Mouse (Mus musculus): Measurements from ENCODE around the gene Pmel. TPM values are rescaled to one million over a fixed set of nuclear protein-coding genes. Genes with fewer than 3 reads are reported as not detected.

Gene Pmel
- polyA plus RNA-seq, 1 experiment from 2014 or later: 0.77 TPM

DNA sequence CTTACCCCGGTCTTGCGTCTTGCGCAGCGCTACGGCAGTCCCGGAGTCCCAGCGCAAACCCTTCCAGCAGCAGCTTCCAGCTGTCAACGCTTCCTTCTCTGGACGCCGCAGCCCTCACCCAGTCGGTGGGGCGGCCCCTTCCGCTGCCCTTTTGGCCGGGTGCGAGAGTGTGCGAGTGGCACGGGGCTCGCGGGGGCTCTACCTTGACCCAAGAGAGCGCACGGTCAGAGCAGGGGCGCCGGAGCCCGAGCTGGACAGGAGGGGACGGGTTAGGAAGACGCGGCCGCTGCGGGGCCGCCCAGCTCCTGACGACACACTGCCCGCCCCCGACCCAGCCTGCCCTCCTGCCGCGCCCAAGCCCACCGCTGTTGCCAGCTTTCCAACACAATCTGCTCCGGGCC is 39.8 kb downstream of the Pmel start:
- peak overlapping the region; percentile 55 for H3K4me3 ChIP-seq (ENCODE audit: low read depth, low read length)
- no peaks in the 10 kb centered on the region for H3K9me3 ChIP-seq (replicated peaks; ENCODE audit: control insufficient read depth, low read length, poor library complexity, severe bottlenecking)
- H3K27ac ChIP-seq (ENCODE audit: low read length): no peak overlapping the region
- H3K9ac ChIP-seq (ENCODE audit: low read depth, low read length): peak overlapping the region; percentile 69
- H3K4me2 ChIP-seq (ENCODE audit: low read length): peak overlapping the region; percentile 80
- WGBS: 0% methylated on average over 32 of the region's 37 CpGs
- H3K27me3 ChIP-seq (ENCODE audit: control insufficient read depth, insufficient read depth, low read depth, low read length): peaks cover 24% of the 10 kb centered on the region
- H3K36me3 ChIP-seq (ENCODE audit: control insufficient read depth, insufficient read depth, low read length): no peaks in the 10 kb centered on the region
- peaks cover 19% of the 10 kb centered on the region for H3K4me1 ChIP-seq (ENCODE audit: control insufficient read depth, insufficient read depth, low read length)
- ATAC-seq: peak; percentile 19; the same call in 1 of the 2 replicates

DNA sequence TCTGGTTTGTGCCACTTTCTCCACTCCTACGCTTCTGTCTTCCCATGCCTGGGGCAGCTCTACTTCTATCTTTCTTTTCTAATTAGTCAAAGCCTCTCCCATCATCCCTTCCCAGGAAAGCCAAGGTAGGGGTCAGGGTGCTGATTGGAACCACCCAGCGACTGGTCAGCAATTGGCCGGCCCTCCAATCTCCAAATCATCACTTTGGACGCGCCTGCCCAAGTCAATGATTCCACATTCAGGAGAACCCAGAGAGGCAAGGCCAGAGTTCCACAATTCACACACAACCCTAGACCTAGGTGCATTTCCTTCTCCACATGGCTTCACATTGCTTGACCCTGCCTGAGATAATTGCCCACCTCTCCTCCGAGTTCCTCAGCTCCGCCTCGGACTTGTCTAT is 40.2 kb downstream of the Pmel start:
- 12% methylated on average over 8 of the region's 8 CpGs for WGBS
- no peak overlapping the region for H3K27ac ChIP-seq (ENCODE audit: low read length)
- H3K9ac ChIP-seq (ENCODE audit: low read depth, low read length): peak overlapping the region; percentile 69
- peak overlapping the region; percentile 80 for H3K4me2 ChIP-seq (ENCODE audit: low read length)
- H3K27me3 ChIP-seq (ENCODE audit: control insufficient read depth, insufficient read depth, low read depth, low read length): peaks cover 24% of the 10 kb centered on the region
- peaks cover 22% of the 10 kb centered on the region for H3K4me1 ChIP-seq (ENCODE audit: control insufficient read depth, insufficient read depth, low read length)
- ATAC-seq: no peak
- no peaks in the 10 kb centered on the region for H3K9me3 ChIP-seq (replicated peaks; ENCODE audit: control insufficient read depth, low read length, poor library complexity, severe bottlenecking)
- peak overlapping the region; percentile 55 for H3K4me3 ChIP-seq (ENCODE audit: low read depth, low read length)
- no peaks in the 10 kb centered on the region for H3K36me3 ChIP-seq (ENCODE audit: control insufficient read depth, insufficient read depth, low read length)

DNA sequence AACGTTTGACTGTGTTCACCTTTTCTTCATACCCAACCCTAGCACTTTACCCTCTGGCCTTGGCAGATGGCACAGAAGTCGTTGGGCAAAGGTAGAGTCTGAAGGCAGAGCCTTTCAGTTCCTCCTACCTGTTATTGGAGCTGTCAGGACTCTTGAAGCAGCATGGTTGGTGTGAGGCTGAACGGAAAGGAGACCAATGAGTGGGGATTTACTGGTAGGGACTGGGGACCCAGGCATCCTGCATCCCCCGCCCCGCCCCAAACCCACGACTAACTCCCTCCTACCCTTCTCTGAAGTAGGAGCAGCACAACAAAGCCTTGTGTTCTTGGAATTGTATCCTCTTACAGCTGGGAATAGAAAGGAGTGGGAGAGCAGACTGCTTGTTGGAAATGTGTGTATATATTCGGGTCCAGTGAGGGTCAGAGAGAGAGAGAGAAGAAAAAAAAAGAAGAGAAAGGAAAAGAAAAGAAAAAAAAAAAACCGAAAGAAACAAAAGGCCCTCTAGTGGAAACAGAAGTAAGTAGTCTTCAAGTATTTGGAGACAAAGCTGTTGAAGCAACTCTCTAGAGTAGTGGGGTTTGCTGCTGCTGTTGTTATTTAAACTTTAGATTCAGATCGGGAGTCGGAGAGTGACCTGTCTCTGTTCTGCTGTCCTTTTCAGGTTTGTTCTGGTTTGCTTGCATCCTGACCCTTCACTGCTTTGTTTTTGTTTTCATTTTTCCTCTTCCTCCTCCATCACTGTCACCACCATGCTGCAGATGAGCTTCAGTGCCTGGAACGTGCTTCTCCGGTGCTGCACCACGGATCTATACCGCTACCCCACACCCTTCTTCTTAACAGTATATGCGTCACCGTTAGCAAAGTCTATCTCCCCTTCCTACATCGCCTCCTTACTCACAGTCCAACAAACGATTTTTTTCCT is 40.9 kb downstream of the Pmel start, which contains the start of gene Dgka:
Gene Dgka, minus strand, starts transcription at position 176 of the 922 bp plus-strand sequence.
- H3K9ac ChIP-seq (ENCODE audit: low read depth, low read length): peak within 1 kb of the TSS; percentile 69
- no peak within 1 kb of the TSS for H3K27ac ChIP-seq (ENCODE audit: low read length)
- H3K4me1 ChIP-seq (ENCODE audit: control insufficient read depth, insufficient read depth, low read length): peaks cover 29% of the 10 kb centered on the region
- H3K4me3 ChIP-seq (ENCODE audit: low read depth, low read length): peak within 1 kb of the TSS; percentile 55
- H3K36me3 ChIP-seq (ENCODE audit: control insufficient read depth, insufficient read depth, low read length): no peaks in the 10 kb centered on the region
- peaks cover 24% of the 10 kb centered on the region for H3K27me3 ChIP-seq (ENCODE audit: control insufficient read depth, insufficient read depth, low read depth, low read length)
- peak within 1 kb of the TSS; percentile 80 for H3K4me2 ChIP-seq (ENCODE audit: low read length)
- ATAC-seq: no peak
- WGBS: 25% methylated on average over 18 of the region's 18 CpGs
- H3K9me3 ChIP-seq (replicated peaks; ENCODE audit: control insufficient read depth, low read length, poor library complexity, severe bottlenecking): no peaks in the 10 kb centered on the region

DNA sequence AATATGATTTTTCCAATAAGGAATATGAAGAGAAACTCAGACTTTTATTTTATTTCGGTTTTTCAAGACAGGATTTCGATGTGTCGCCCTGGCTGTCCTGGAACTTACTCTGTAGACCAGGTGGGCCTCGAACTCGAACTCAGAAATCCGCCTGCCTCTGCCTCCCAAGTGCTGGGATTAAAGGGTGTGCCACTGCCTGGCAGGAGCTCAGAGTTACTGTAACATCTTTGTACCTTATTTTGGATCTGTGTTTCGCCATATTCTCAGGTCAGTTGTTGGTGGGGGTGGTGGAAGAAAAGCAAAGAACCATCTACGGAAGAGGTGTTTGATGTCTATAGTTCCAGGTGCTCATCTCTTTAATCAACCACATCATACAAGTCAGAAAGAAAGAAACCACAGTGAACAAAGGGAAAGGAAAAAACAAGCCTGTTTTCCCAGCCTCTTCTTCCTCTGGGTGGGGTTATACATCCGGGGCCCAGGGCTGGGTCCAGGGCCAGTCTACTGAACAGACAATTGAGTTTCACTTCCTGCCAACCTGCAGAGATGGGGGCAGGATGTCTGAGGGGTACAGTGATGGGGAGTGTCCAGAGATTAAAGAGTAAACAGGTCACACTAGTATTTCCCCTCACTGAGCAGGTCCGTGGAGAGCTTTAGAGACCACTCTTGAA is 42.1 kb downstream of the Pmel start:
- H3K4me2 ChIP-seq (ENCODE audit: low read length): no peak overlapping the region
- no peak for ATAC-seq
- H3K27ac ChIP-seq (ENCODE audit: low read length): no peak overlapping the region
- H3K27me3 ChIP-seq (ENCODE audit: control insufficient read depth, insufficient read depth, low read depth, low read length): peaks cover 24% of the 10 kb centered on the region
- H3K36me3 ChIP-seq (ENCODE audit: control insufficient read depth, insufficient read depth, low read length): no peaks in the 10 kb centered on the region
- 92% methylated on average over 10 of the region's 10 CpGs for WGBS
- peaks cover 33% of the 10 kb centered on the region for H3K4me1 ChIP-seq (ENCODE audit: control insufficient read depth, insufficient read depth, low read length)
- no peak overlapping the region for H3K9ac ChIP-seq (ENCODE audit: low read depth, low read length)
- no peak overlapping the region for H3K4me3 ChIP-seq (ENCODE audit: low read depth, low read length)
- no peaks in the 10 kb centered on the region for H3K9me3 ChIP-seq (replicated peaks; ENCODE audit: control insufficient read depth, low read length, poor library complexity, severe bottlenecking)

DNA sequence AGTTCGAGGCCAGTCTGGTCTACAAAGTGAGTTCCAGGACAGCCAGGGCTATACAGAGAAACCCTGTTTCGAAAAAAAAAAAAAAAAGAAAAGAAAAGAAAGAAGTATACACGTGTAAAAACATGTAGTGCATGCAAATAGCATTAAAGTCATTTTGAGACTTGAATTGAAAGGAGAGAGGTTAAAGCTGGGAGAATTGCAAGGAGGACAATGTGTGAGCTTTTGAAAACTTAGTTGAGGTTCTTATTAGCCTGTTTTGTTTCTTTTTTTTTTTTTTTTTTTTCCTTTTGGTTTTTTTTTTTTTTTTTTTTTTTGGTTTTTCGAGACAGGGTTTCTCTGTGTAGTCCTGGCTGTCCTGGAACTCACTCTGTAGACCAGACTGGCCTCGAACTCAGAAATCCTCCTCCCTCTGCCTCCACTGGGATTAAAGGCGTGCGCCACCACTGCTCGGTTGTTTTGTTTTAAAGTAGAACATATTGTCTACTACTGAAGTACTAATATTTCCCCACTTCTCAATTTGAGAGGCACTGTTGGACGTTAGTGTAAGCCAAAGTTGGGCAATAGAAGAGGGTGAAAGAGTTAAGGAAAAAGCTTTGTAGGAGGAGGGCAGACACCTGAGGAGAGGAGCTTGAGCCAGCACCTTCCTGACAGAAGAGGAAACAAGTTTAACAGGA is 43.1 kb downstream of the Pmel start:
- Histone ChIP-seq H3K9me3 (replicated peaks; ENCODE audit: control insufficient read depth, low read length, poor library complexity, severe bottlenecking) (no peaks in the 10 kb centered on the region), H3K27ac (ENCODE audit: low read length) (peak overlapping the region; percentile 93), H3K4me3 (ENCODE audit: low read depth, low read length) (peak overlapping the region; percentile 50), H3K27me3 (ENCODE audit: control insufficient read depth, insufficient read depth, low read depth, low read length) (peaks cover 14% of the 10 kb centered on the region), H3K36me3 (ENCODE audit: control insufficient read depth, insufficient read depth, low read length) (no peaks in the 10 kb centered on the region), H3K4me2 (ENCODE audit: low read length) (peak overlapping the region; percentile 93), H3K4me1 (ENCODE audit: control insufficient read depth, insufficient read depth, low read length) (peaks cover 34% of the 10 kb centered on the region), H3K9ac (ENCODE audit: low read depth, low read length) (peak overlapping the region; percentile 77)
- WGBS: 38% methylated on average over 8 of the region's 9 CpGs
- ATAC-seq: no peak

DNA sequence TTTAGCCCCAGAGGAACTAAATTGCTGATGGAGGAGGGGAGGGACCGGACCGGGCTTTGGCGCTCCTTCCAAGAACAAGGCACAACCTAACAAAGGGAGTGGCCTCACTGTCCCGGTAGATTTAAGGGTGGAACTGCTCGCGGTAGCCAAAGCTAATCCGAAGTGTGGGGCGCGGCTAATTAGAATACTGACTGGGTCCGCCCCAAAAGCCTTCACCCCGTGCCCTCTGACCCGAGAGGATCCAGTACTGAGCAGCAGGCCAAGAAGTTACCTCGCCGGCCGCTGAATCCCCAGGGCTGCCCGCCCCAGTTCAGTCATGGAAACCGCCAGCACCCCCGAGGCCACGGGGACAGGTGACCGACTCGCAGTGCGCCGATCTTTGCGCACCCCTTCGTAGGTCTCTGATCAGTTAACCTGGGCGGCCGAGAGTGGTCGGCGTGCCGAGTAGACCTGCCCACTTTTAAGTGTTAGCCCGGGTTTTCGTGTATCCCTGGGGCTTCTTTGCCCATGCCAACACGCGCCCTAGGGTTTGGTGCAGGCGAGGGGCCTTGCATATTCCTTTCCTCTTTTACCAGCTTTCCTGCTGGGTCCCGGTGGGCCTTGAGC is 43.8 kb downstream of the Pmel start, which contains the start of gene Pym1:
Gene Pym1, plus strand, starts transcription at position 244 of the 606 bp plus-strand sequence.
- peak within 1 kb of the TSS; percentile 50 for H3K4me3 ChIP-seq (ENCODE audit: low read depth, low read length)
- H3K27ac ChIP-seq (ENCODE audit: low read length): peak within 1 kb of the TSS; percentile 93
- peak within 1 kb of the TSS; percentile 93 for H3K4me2 ChIP-seq (ENCODE audit: low read length)
- H3K4me1 ChIP-seq (ENCODE audit: control insufficient read depth, insufficient read depth, low read length): peaks cover 34% of the 10 kb centered on the region
- H3K9ac ChIP-seq (ENCODE audit: low read depth, low read length): peak within 1 kb of the TSS; percentile 77
- no peaks in the 10 kb centered on the region for H3K9me3 ChIP-seq (replicated peaks; ENCODE audit: control insufficient read depth, low read length, poor library complexity, severe bottlenecking)
- H3K36me3 ChIP-seq (ENCODE audit: control insufficient read depth, insufficient read depth, low read length): no peaks in the 10 kb centered on the region
- ATAC-seq: peak; percentile 73
- under 1% methylated on average over 35 of the region's 36 CpGs for WGBS
- H3K27me3 ChIP-seq (ENCODE audit: control insufficient read depth, insufficient read depth, low read depth, low read length): peaks cover 8% of the 10 kb centered on the region

DNA sequence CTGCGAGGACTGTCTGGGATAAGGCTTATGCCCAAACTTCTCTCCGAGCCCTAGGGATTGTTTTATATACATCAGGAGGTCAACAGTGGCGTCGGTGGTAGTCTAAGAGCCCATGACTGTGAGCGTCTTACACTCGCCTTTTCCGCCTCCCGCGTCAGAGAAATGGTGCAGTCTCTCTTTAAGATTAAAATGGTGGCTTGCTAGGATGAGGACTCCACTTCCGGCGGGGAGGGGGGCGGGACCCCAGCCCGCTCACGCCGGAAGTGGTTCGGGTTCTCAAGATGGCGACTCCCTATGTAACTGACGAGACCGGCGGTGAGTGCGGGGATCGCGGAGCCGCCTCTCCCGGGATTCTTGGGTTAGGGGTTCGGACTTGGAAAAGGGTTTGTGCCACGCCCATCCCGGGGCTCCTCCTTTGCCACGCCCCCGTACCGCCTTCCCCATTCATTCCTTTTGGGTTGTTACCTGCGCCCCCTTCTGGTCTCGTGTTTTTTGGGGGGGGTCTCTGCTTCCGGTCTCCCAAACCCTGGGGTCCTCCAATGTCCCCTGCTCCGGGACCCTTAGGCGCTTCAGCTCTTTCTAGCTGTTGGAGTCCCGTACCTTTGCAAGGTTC is 44.4 kb downstream of the Pmel start:
- H3K27me3 ChIP-seq (ENCODE audit: control insufficient read depth, insufficient read depth, low read depth, low read length): peaks cover 8% of the 10 kb centered on the region
- under 1% methylated on average over 37 of the region's 37 CpGs for WGBS
- no peaks in the 10 kb centered on the region for H3K36me3 ChIP-seq (ENCODE audit: control insufficient read depth, insufficient read depth, low read length)
- H3K9ac ChIP-seq (ENCODE audit: low read depth, low read length): peak overlapping the region; percentile 77
- H3K4me2 ChIP-seq (ENCODE audit: low read length): peak overlapping the region; percentile 93
- peak; percentile 94 for ATAC-seq
- peaks cover 28% of the 10 kb centered on the region for H3K4me1 ChIP-seq (ENCODE audit: control insufficient read depth, insufficient read depth, low read length)
- H3K9me3 ChIP-seq (replicated peaks; ENCODE audit: control insufficient read depth, low read length, poor library complexity, severe bottlenecking): no peaks in the 10 kb centered on the region
- peak overlapping the region; percentile 50 for H3K4me3 ChIP-seq (ENCODE audit: low read depth, low read length)
- peak overlapping the region; percentile 93 for H3K27ac ChIP-seq (ENCODE audit: low read length)
